Mouse (Mus musculus) myocyte (in vitro differentiated cells): Measurements from ENCODE around the gene Cd8a. TPM values are rescaled to one million over a fixed set of nuclear protein-coding genes. Genes with fewer than 3 reads are reported as not detected.

Experiments
- H3K27me3 ChIP-seq: one replicate; pipeline ENCODE4 v1.6.1; 2011; ENCODE audit not compliant: control insufficient read depth, insufficient read depth, insufficient read length
- H3K36me3 ChIP-seq: one replicate; pipeline ENCODE4 v1.6.1; 2011; ENCODE audit not compliant: control insufficient read depth, insufficient read depth
- H3K4me2 ChIP-seq: one replicate; pipeline ENCODE4 v1.6.1; 2011; ENCODE audit warnings: low read depth, control low read depth
- H3K4me3 ChIP-seq: one replicate; pipeline ENCODE4 v1.5.1; 2011; ENCODE audit warnings: mild to moderate bottlenecking, control low read depth, moderate library complexity
- H3K79me2 ChIP-seq: one replicate; pipeline ENCODE4 v1.6.1; 2011; ENCODE audit not compliant: control insufficient read depth, insufficient read depth
- H3ac ChIP-seq: one replicate; pipeline ENCODE4 v1.6.1; 2011; ENCODE audit not compliant: control insufficient read depth, insufficient read length
- CEBPB ChIP-seq: IDR thresholded peaks from 2 replicates; pipeline ENCODE4 v1.6.1; 2011; ENCODE audit warnings: mild to moderate bottlenecking, moderate library complexity; ENCODE audit not compliant: poor library complexity, insufficient read depth, severe bottlenecking
- E2F4 ChIP-seq: IDR thresholded peaks from one replicate; pipeline ENCODE4 v1.6.1; 2011; ENCODE audit warnings: mild to moderate bottlenecking, control low read depth, moderate library complexity; ENCODE audit not compliant: insufficient read depth
- MAX ChIP-seq: IDR thresholded peaks from one replicate; pipeline ENCODE4 v1.6.1; 2011; ENCODE audit warnings: low read depth, mild to moderate bottlenecking, control low read depth
- MYOD1 ChIP-seq, 3 experiments: IDR thresholded peaks; one replicate each; pipeline ENCODE4 v1.6.1; 2011; ENCODE audit warnings: control low read depth in 2 of 3, low read depth in 2 of 3, mild to moderate bottlenecking in 2 of 3, moderate library complexity in 1 of 3; ENCODE audit not compliant: insufficient read length in 2 of 3, control insufficient read depth in 1 of 3
- MYOG ChIP-seq, 3 experiments: IDR thresholded peaks; one replicate each; pipeline ENCODE4 v1.6.1; 2011; ENCODE audit warnings: control low read depth in 2 of 3, low read depth in 2 of 3, mild to moderate bottlenecking in 2 of 3; ENCODE audit not compliant: insufficient read length in 2 of 3, control insufficient read depth in 1 of 3, insufficient read depth in 1 of 3
- POLR2A ChIP-seq: IDR thresholded peaks from one replicate; pipeline ENCODE4 v1.6.1; 2011; ENCODE audit warnings: low read depth, mild to moderate bottlenecking, control low read depth, moderate library complexity; ENCODE audit not compliant: insufficient read length
- POLR2AphosphoS2 ChIP-seq: IDR thresholded peaks from one replicate; pipeline ENCODE4 v1.6.1; 2011; ENCODE audit warnings: low read depth, control low read depth; ENCODE audit not compliant: insufficient read length
- REST ChIP-seq: IDR thresholded peaks from one replicate; pipeline ENCODE4 v1.6.1; 2011; ENCODE audit warnings: mild to moderate bottlenecking, control low read depth, moderate library complexity; ENCODE audit not compliant: insufficient read depth, insufficient read length
- SRF ChIP-seq: IDR thresholded peaks from one replicate; pipeline ENCODE4 v1.6.1; 2011; ENCODE audit warnings: low read depth; ENCODE audit not compliant: control insufficient read depth, insufficient read length
- TCF12 ChIP-seq: IDR thresholded peaks from one replicate; pipeline ENCODE4 v1.6.1; 2011; ENCODE audit warnings: mild to moderate bottlenecking, control low read depth; ENCODE audit not compliant: poor library complexity, insufficient read depth, severe bottlenecking
- TCF3 ChIP-seq: IDR thresholded peaks from one replicate; pipeline ENCODE4 v1.6.1; 2011; ENCODE audit warnings: low read depth, control low read depth; ENCODE audit not compliant: insufficient read length
- USF1 ChIP-seq: IDR thresholded peaks from one replicate; pipeline ENCODE4 v1.6.1; 2011; ENCODE audit warnings: low read depth, mild to moderate bottlenecking, control low read depth, moderate library complexity
- polyA plus RNA-seq: library from polyadenylated mRNA; unstranded; fragments of >200 nt; fragmentation: generic; extraction: Trizol; gene quantifications from one replicate; pipeline ENCODE4 v1.2.1, GENCODE M21; 2012; ENCODE audit warnings: missing spikeins

Gene Cd8a
- polyA plus RNA-seq, 1 experiment: not detected

- H3ac ChIP-seq: no peak overlapping the region
- no peaks in the 10 kb centered on the region for H3K36me3 ChIP-seq
- H3K27me3 ChIP-seq: peaks cover 8% of the 10 kb centered on the region
- no peak for TF ChIP-seq TCF3
- TF ChIP-seq POLR2AphosphoS2: no peak
- TF ChIP-seq MAX: no peak
- no peak overlapping the region for H3K4me2 ChIP-seq
- no peaks in the 10 kb centered on the region for H3K79me2 ChIP-seq
- H3K4me3 ChIP-seq: no peak overlapping the region
These were observed 12.5 kb upstream of the Cd8a start for GRCm38 (mm10) chr6:71360751-71361150.

- Histone ChIP-seq H3K4me3 (no peak overlapping the region), H3K4me2 (no peak overlapping the region), H3K27me3 (peaks cover 8% of the 10 kb centered on the region), H3K36me3 (no peaks in the 10 kb centered on the region), H3ac (no peak overlapping the region), H3K79me2 (no peaks in the 10 kb centered on the region)
- TF ChIP-seq SRF: no peak
These were observed 12.0 kb upstream of the Cd8a start for GRCm38 (mm10) chr6:71361156-71361670.

- TF ChIP-seq E2F4: no peak
- no peak for TF ChIP-seq USF1
- no peak for TF ChIP-seq POLR2AphosphoS2
- TF ChIP-seq TCF3: no peak
- TF ChIP-seq MYOD1 (IDR thresholded peaks at IDR 0.05; ENCODE audit: control insufficient read depth in 1 of 3, insufficient read length in 2 of 3, low read depth in 2 of 3): no peak
- TF ChIP-seq REST: no peak
- TF ChIP-seq MAX: no peak
- TF ChIP-seq SRF: no peak
- TF ChIP-seq POLR2A: no peak
- no peak for TF ChIP-seq MYOG (IDR thresholded peaks at IDR 0.05; ENCODE audit: control insufficient read depth in 1 of 3, insufficient read depth in 1 of 3, insufficient read length in 2 of 3, low read depth in 2 of 3)
- H3K4me3 ChIP-seq: no peak overlapping the region
These were observed 9.2 kb upstream of the Cd8a start for GRCm38 (mm10) chr6:71363995-71364394.

GRCm38 (mm10) chr6:71369416-71369815, 3.8 kb upstream of the Cd8a start:
- no peak for TF ChIP-seq TCF12
- no peak for TF ChIP-seq MAX
- TF ChIP-seq MYOG (IDR thresholded peaks at IDR 0.05; ENCODE audit: control insufficient read depth in 1 of 3, insufficient read depth in 1 of 3, insufficient read length in 2 of 3, low read depth in 2 of 3): no peak
- no peak for TF ChIP-seq POLR2A
- TF ChIP-seq USF1: no peak
- no peak for TF ChIP-seq CEBPB
- TF ChIP-seq MYOD1 (IDR thresholded peaks at IDR 0.05; ENCODE audit: control insufficient read depth in 1 of 3, insufficient read length in 2 of 3, low read depth in 2 of 3): no peak
- no peak for TF ChIP-seq REST
- no peak for TF ChIP-seq SRF
- no peak for TF ChIP-seq E2F4
- TF ChIP-seq TCF3: no peak
- no peak for TF ChIP-seq POLR2AphosphoS2
- Histone ChIP-seq H3K27me3 (peaks cover 9% of the 10 kb centered on the region), H3K79me2 (no peaks in the 10 kb centered on the region)

More at GRCm38 (mm10) chr6:71363995-71364394, 9.2 kb upstream of the Cd8a start:
- no peaks in the 10 kb centered on the region for H3K79me2 ChIP-seq
- H3K4me2 ChIP-seq: no peak overlapping the region
- H3ac ChIP-seq: no peak overlapping the region
- no peaks in the 10 kb centered on the region for H3K36me3 ChIP-seq
- peaks cover 8% of the 10 kb centered on the region for H3K27me3 ChIP-seq

GRCm38 (mm10) chr6:71371085-71371605, 2.1 kb upstream of the Cd8a start:
- peaks cover 5% of the 10 kb centered on the region for H3K27me3 ChIP-seq
- H3K4me2 ChIP-seq: no peak overlapping the region
- no peaks in the 10 kb centered on the region for H3K79me2 ChIP-seq
- no peaks in the 10 kb centered on the region for H3K36me3 ChIP-seq
- no peak for TF ChIP-seq POLR2AphosphoS2
- TF ChIP-seq REST: no peak
- no peak for TF ChIP-seq TCF3
- TF ChIP-seq MYOD1 (IDR thresholded peaks at IDR 0.05; ENCODE audit: control insufficient read depth in 1 of 3, insufficient read length in 2 of 3, low read depth in 2 of 3): no peak
- no peak for TF ChIP-seq MAX
- no peak for TF ChIP-seq E2F4
- TF ChIP-seq SRF: no peak
- no peak overlapping the region for H3K4me3 ChIP-seq
- H3ac ChIP-seq: no peak overlapping the region

More at GRCm38 (mm10) chr6:71369416-71369815, 3.8 kb upstream of the Cd8a start:
- H3K36me3 ChIP-seq: no peaks in the 10 kb centered on the region
- no peak overlapping the region for H3K4me2 ChIP-seq
- H3K4me3 ChIP-seq: no peak overlapping the region
- no peak overlapping the region for H3ac ChIP-seq
